Mouse (Mus musculus) heart, postnatal 0 days (tissue): ENCODE measurements at regions not wholly inside any gene's neighbourhood (a gene's known extent, or its start where the extent isn't known, plus 50 kb on each side); places are given as distances from the start of the nearest gene placed in this dataset.

Experiments used
- CTCF ChIP-seq: IDR thresholded peaks from 2 replicates; pipeline ENCODE4 v1.5.1; 2016; ENCODE audit warnings: antibody characterized with exemption, control low read depth, low read depth
- EP300 ChIP-seq: IDR thresholded peaks from 2 replicates; pipeline ENCODE4 v1.6.1; 2016; ENCODE audit warnings: antibody characterized with exemption, low read depth

GRCm38 (mm10) chr8:26445991-26446390 is 326.7 kb downstream of the Gm45692 start:
- no peak for TF ChIP-seq CTCF
- TF ChIP-seq EP300, result no peak
